Comparison of ENCODE assay signal across 27 mouse cellular contexts in the genomic region with DNA sequence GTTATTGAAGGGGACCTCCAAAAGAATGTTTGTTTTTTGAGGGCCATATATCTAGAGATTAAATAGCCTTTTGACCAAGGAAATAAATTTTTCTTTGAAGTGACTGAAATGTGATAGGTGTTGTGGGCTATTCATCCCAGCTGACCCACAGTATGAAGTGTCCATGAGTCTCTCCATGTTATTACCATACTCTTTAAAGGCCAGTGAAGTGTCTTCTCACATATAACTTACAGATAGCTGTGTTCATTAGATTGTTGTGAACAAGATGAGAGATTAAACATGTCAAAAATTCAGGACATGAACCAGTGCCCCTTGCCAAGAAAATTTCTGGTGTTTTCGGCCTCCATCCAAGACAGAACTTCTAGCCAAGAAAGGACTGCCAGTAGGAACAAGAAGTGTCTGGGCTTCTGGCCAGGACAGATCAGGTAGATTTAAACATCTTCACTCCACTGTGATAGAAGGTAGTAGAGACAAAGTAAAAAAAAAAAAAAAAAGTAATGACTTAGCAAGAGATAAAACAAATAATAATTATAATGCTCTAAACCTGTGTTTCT.
DNase-seq lines count a peak whose midpoint lies in the region; ATAC-seq and TF ChIP-seq lines count a peak whose summit lies in the region.
"Had no signal": no experiment of that assay in that cellular context is flagged by ENCODE, and none has a peak within 500 bp of the region (broad histone marks: within the 10 kb centered on the region; RNA-seq: fewer than 3 reads in every experiment).

No protein-coding gene starts in this region.

- no peaks in the 10 kb centered on the region for H3K4me1 ChIP-seq in lung, embryonic 14.5 days (ENCODE audit: insufficient read depth)
- no peaks in the 10 kb centered on the region for H3K4me1 ChIP-seq in lung, postnatal 0 days (ENCODE audit: insufficient read depth, low read depth, low read length)
- H3K4me1 ChIP-seq in hindbrain, embryonic 10.5 days (replicated peaks), result no peaks in the 10 kb centered on the region
- H3K4me1 ChIP-seq: embryonic facial prominence, embryonic 12.5 days; forebrain, embryonic 12.5 days; heart, embryonic 13.5 days; limb, embryonic 13.5 days; liver, embryonic 12.5 days; midbrain, embryonic 13.5 days had no signal

- H3K36me3 ChIP-seq in lung, embryonic 14.5 days (ENCODE audit: insufficient read depth), result no peaks in the 10 kb centered on the region
- no peaks in the 10 kb centered on the region for H3K36me3 ChIP-seq in lung, postnatal 0 days (ENCODE audit: insufficient read depth, low read length)
- no peaks in the 10 kb centered on the region for H3K36me3 ChIP-seq in hindbrain, embryonic 10.5 days
- H3K36me3 ChIP-seq: embryonic facial prominence, embryonic 12.5 days; forebrain, embryonic 12.5 days; heart, embryonic 13.5 days; limb, embryonic 13.5 days; liver, embryonic 12.5 days; midbrain, embryonic 13.5 days had no signal

- no peaks in the 10 kb centered on the region for H3K9me3 ChIP-seq in lung, embryonic 14.5 days (ENCODE audit: low read depth, low read length)
- H3K9me3 ChIP-seq in lung, postnatal 0 days (ENCODE audit: low read length), result no peaks in the 10 kb centered on the region
- no peaks in the 10 kb centered on the region for H3K9me3 ChIP-seq in hindbrain, embryonic 10.5 days
- H3K9me3 ChIP-seq: embryonic facial prominence, embryonic 12.5 days; forebrain, embryonic 12.5 days; heart, embryonic 13.5 days; limb, embryonic 13.5 days; liver, embryonic 12.5 days; midbrain, embryonic 13.5 days had no signal

- no peak overlapping the region for H3K4me2 ChIP-seq in lung, embryonic 14.5 days
- H3K4me2 ChIP-seq in lung, postnatal 0 days (replicated peaks; ENCODE audit: low read depth, low read length), result no peak overlapping the region
- H3K4me2 ChIP-seq: embryonic facial prominence, embryonic 12.5 days; forebrain, embryonic 12.5 days; heart, embryonic 13.5 days; hindbrain, embryonic 14.5 days; limb, embryonic 13.5 days; liver, embryonic 12.5 days; midbrain, embryonic 13.5 days had no signal

- H3K27me3 ChIP-seq in lung, embryonic 14.5 days (ENCODE audit: insufficient read depth, low read length), result no peaks in the 10 kb centered on the region
- no peaks in the 10 kb centered on the region for H3K27me3 ChIP-seq in lung, postnatal 0 days (replicated peaks; ENCODE audit: insufficient read depth, low read length)
- H3K27me3 ChIP-seq in hindbrain, embryonic 10.5 days (ENCODE audit: insufficient read depth, poor library complexity, severe bottlenecking), result no peaks in the 10 kb centered on the region
- H3K27me3 ChIP-seq: embryonic facial prominence, embryonic 12.5 days; forebrain, embryonic 12.5 days; heart, embryonic 13.5 days; limb, embryonic 13.5 days; liver, embryonic 12.5 days; midbrain, embryonic 13.5 days; Patski had no signal

- 30% methylated on average over 1 of the region's 1 CpGs for WGBS in lung, embryonic 14.5 days
- WGBS in lung, postnatal 0 days, result 61% methylated on average over 1 of the region's 1 CpGs
- WGBS in hindbrain, embryonic 10.5 days, result 92% methylated on average over 1 of the region's 1 CpGs

- peak; percentile 98 for ATAC-seq in lung, embryonic 14.5 days (ENCODE audit: insufficient read depth)
- no peak for ATAC-seq in lung, postnatal 0 days
- ATAC-seq: liver, embryonic 12.5 days; midbrain, embryonic 13.5 days; Patski had no signal

- no peak for TF ChIP-seq EP300 in lung, postnatal 0 days (IDR thresholded peaks at IDR 0.05)

- no peak overlapping the region for H3K4me3 ChIP-seq in lung, embryonic 14.5 days (ENCODE audit: low read depth, low read length)
- H3K4me3 ChIP-seq in lung, postnatal 0 days (ENCODE audit: low read depth, low read length), result no peak overlapping the region
- no peak overlapping the region for H3K4me3 ChIP-seq in hindbrain, embryonic 10.5 days
- H3K4me3 ChIP-seq: embryonic facial prominence, embryonic 12.5 days; erythroblast, embryonic 14.5 days; forebrain, embryonic 12.5 days; heart, adult 2 months; heart, embryonic 13.5 days; layer of hippocampus, adult 2 months; limb, embryonic 13.5 days; liver, embryonic 12.5 days; midbrain, embryonic 13.5 days had no signal

- H3K27ac ChIP-seq in lung, embryonic 14.5 days (ENCODE audit: low read depth), result no peak overlapping the region
- H3K27ac ChIP-seq in lung, postnatal 0 days (ENCODE audit: low read length), result no peak overlapping the region
- no peak overlapping the region for H3K27ac ChIP-seq in hindbrain, embryonic 10.5 days
- H3K27ac ChIP-seq: embryonic facial prominence, embryonic 12.5 days; forebrain, embryonic 12.5 days; heart, adult 2 months; heart, embryonic 13.5 days; hindbrain, embryonic 14.5 days; layer of hippocampus, adult 2 months; limb, embryonic 13.5 days; liver, embryonic 12.5 days; midbrain, embryonic 13.5 days had no signal

- no peak for TF ChIP-seq CTCF in lung, embryonic 14.5 days (IDR thresholded peaks at IDR 0.05; ENCODE audit: low read depth)
- no peak for TF ChIP-seq CTCF in lung, postnatal 0 days (IDR thresholded peaks at IDR 0.05)

- H3K9ac ChIP-seq in lung, embryonic 14.5 days, result no peak overlapping the region
- H3K9ac ChIP-seq in lung, postnatal 0 days (replicated peaks; ENCODE audit: low read depth), result no peak overlapping the region
- H3K9ac ChIP-seq: embryonic facial prominence, embryonic 12.5 days; forebrain, embryonic 12.5 days; heart, embryonic 13.5 days; hindbrain, embryonic 14.5 days; limb, embryonic 13.5 days; liver, embryonic 12.5 days; midbrain, embryonic 13.5 days had no signal

- DNase-seq in cerebellum, adult 8-10 months, result peak; percentile 1
- DNase-seq in cerebellum, adult 11-12 months, result no peak
- peak; percentile 81 for DNase-seq in lung, embryonic 14.5 days
- no peak for DNase-seq in lung, postnatal 0 days (ENCODE audit: low spot score)
- DNase-seq in right cerebral cortex, postnatal 10 days (ENCODE audit: low spot score in 2 of 2), result peak; percentile 20 to 21
- DNase-seq in right cerebral cortex, postnatal 4 days, result no peak
- no peak for DNase-seq in hindbrain, embryonic 10.5 days (ENCODE audit: low spot score)
- no peak for DNase-seq in left cerebral cortex, adult 11 months (ENCODE audit: low spot score)
- DNase-seq: adrenal gland, adult 2 months; gastrocnemius, postnatal 36 days; heart, adult 2 months; heart, postnatal 14 days; kidney, adult 2 months; kidney, postnatal 14 days; lung, adult 18-20 months; retina, postnatal 1 day; thymus, postnatal 25 days had no signal

Comparison
In these comparisons a context has a peak if more than half of its experiments do, and no peak if none do; other contexts are left out.
1. DNase-seq: peak in cerebellum, adult 8-10 months (single experiment), lung, embryonic 14.5 days (single experiment) and right cerebral cortex, postnatal 10 days (2 of 2); none in cerebellum, adult 11-12 months (single experiment), lung, postnatal 0 days (single experiment), right cerebral cortex, postnatal 4 days (single experiment), hindbrain, embryonic 10.5 days (single experiment) and left cerebral cortex, adult 11 months (single experiment).